Mouse (Mus musculus): ENCODE results near the gene Rhbdl1. TPM values are rescaled to one million over a fixed set of nuclear protein-coding genes. Genes with fewer than 3 reads are reported as not detected.

Gene Rhbdl1
- polyA plus RNA-seq, 1 experiment from 2014 or later: 2.5 TPM

- Histone ChIP-seq H3K9me3 (replicated peaks; ENCODE audit: control insufficient read depth, low read length) (no peaks in the 10 kb centered on the region), H3K4me3 (replicated peaks; ENCODE audit: low read length) (peak within 1 kb of the TSS; percentile 67), H3K27ac (ENCODE audit: low read length) (peak within 1 kb of the TSS; percentile 84), H3K4me1 (ENCODE audit: control insufficient read depth, insufficient read depth, low read length) (peaks cover 16% of the 10 kb centered on the region), H3K9ac (ENCODE audit: low read length) (peak within 1 kb of the TSS; percentile 83), H3K4me2 (ENCODE audit: low read depth, low read length) (peak within 1 kb of the TSS; percentile 71), H3K36me3 (ENCODE audit: control insufficient read depth, insufficient read depth, low read length) (peaks cover 5% of the 10 kb centered on the region; the same call in 1 of the 2 replicates), H3K27me3 (ENCODE audit: control insufficient read depth, insufficient read depth, low read length) (no peaks in the 10 kb centered on the region)
- no peak for ATAC-seq (ENCODE audit: insufficient read depth, low FRiP score)
- WGBS: 80% methylated on average over 3 of the region's 3 CpGs
Observed at GRCm38 (mm10) chr17:25786280-25786679, 50.8 kb downstream of the Rhbdl1 start, which contains the start of gene Ccdc78. Gene Ccdc78, plus strand, starts transcription at chr17:25786580.

DNA sequence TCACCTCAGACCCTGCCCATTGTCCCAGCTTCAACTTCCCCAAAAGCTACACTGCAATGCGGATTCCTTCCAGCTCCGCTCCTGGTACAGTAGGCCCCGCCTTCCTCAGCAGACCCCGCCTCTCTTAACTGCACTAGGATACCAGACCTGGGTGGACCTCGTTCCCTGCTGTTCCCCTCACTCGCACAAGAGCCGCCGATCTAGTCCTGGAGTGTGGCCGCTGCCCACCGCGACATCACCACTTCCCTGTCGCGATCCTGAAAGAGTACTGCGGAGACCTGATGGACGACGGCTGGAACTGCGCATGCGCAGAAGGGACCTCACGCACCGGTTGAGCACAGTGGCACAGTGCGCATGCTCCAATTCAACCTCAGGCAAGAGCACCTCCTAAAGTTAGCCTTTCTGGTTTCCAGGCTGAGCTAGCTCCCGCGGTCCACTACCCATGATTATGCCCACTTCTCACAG, 51.8 kb downstream of the Rhbdl1 start, which contains the start of gene Haghl:
Gene Haghl (minus strand): TSS at position 393 of the 465 bp plus-strand sequence.
- H3K4me3 ChIP-seq (replicated peaks; ENCODE audit: low read length): peak within 1 kb of the TSS; percentile 67
- WGBS: under 1% methylated on average over 23 of the region's 23 CpGs

More for the DNA sequence above, 51.8 kb downstream of the Rhbdl1 start, which contains the start of gene Haghl:
- no peaks in the 10 kb centered on the region for H3K9me3 ChIP-seq (replicated peaks; ENCODE audit: control insufficient read depth, low read length)
- peak; percentile 87 for ATAC-seq (ENCODE audit: insufficient read depth, low FRiP score)
- no peaks in the 10 kb centered on the region for H3K27me3 ChIP-seq (ENCODE audit: control insufficient read depth, insufficient read depth, low read length)
- peaks cover 14% of the 10 kb centered on the region for H3K4me1 ChIP-seq (ENCODE audit: control insufficient read depth, insufficient read depth, low read length)
- H3K36me3 ChIP-seq (ENCODE audit: control insufficient read depth, insufficient read depth, low read length): peaks cover 5% of the 10 kb centered on the region; the same call in 1 of the 2 replicates
- H3K9ac ChIP-seq (ENCODE audit: low read length): peak within 1 kb of the TSS; percentile 83
- H3K4me2 ChIP-seq (ENCODE audit: low read depth, low read length): peak within 1 kb of the TSS; percentile 71
- H3K27ac ChIP-seq (ENCODE audit: low read length): peak within 1 kb of the TSS; percentile 84

Small RNA genes lying within 50 kb of the gene (microRNA-seq; reads per million reads assigned to microRNA genes)
- gene Mir3082: not detected

Other genes with a start within 250 kb of the Rhbdl1 start
- gene Gng13, start 120.1 kb downstream of the Rhbdl1 start, polyA plus RNA-seq (2015; fragmentation: Nextera tagmentation; extraction: Ambion mirVana): 0.85 and 1.0 TPM in 2 replicates
- 22.9 and 25.1 TPM in 2 replicates for gene Chtf18, start 109.9 kb downstream of the Rhbdl1 start, polyA plus RNA-seq (2015; fragmentation: Nextera tagmentation; extraction: Ambion mirVana)
- gene Rpusd1, start 109.6 kb downstream of the Rhbdl1 start, polyA plus RNA-seq (2015; fragmentation: Nextera tagmentation; extraction: Ambion mirVana): 17.5 and 18.9 TPM in 2 replicates
- gene Mslnl, start 101.3 kb downstream of the Rhbdl1 start, polyA plus RNA-seq (2015; fragmentation: Nextera tagmentation; extraction: Ambion mirVana): 0.05 and 0.14 TPM in 2 replicates
- 77.0 and 104 TPM in 2 replicates for gene Msln, start 82.9 kb downstream of the Rhbdl1 start, polyA plus RNA-seq (2015; fragmentation: Nextera tagmentation; extraction: Ambion mirVana)
- 28.3 and 28.6 TPM in 2 replicates for gene Narfl, start 63.5 kb downstream of the Rhbdl1 start, polyA plus RNA-seq (2015; fragmentation: Nextera tagmentation; extraction: Ambion mirVana)
- gene Haghl, start 51.6 kb downstream of the Rhbdl1 start, polyA plus RNA-seq (2015; fragmentation: Nextera tagmentation; extraction: Ambion mirVana): 49.8 and 54.2 TPM in 2 replicates
- gene Ccdc78, start 50.7 kb downstream of the Rhbdl1 start, polyA plus RNA-seq (2015; fragmentation: Nextera tagmentation; extraction: Ambion mirVana): 0.12 TPM in 1 of 2 replicates, not detected in the other
- gene Fam173a, start 44.4 kb downstream of the Rhbdl1 start, polyA plus RNA-seq (2015; fragmentation: Nextera tagmentation; extraction: Ambion mirVana): 96.9 and 102 TPM in 2 replicates
- 1.2 TPM in 1 of 2 replicates, not detected in the other for gene AC134908.4, start 41.6 kb downstream of the Rhbdl1 start, polyA plus RNA-seq (2015; fragmentation: Nextera tagmentation; extraction: Ambion mirVana)
- gene Metrn, start 40.2 kb downstream of the Rhbdl1 start, polyA plus RNA-seq (2015; fragmentation: Nextera tagmentation; extraction: Ambion mirVana): 25.4 and 28.0 TPM in 2 replicates
- gene Fbxl16, start 28.2 kb downstream of the Rhbdl1 start, polyA plus RNA-seq (2015; fragmentation: Nextera tagmentation; extraction: Ambion mirVana): 2.6 and 2.8 TPM in 2 replicates
- gene Wdr24, start 13.7 kb downstream of the Rhbdl1 start, polyA plus RNA-seq (2015; fragmentation: Nextera tagmentation; extraction: Ambion mirVana): 24.7 and 28.6 TPM in 2 replicates
- gene Jmjd8, start 8.4 kb downstream of the Rhbdl1 start, polyA plus RNA-seq (2015; fragmentation: Nextera tagmentation; extraction: Ambion mirVana): 56.7 and 58.1 TPM in 2 replicates
- 312 and 314 TPM in 2 replicates for gene Stub1, start 3.9 kb downstream of the Rhbdl1 start, polyA plus RNA-seq (2015; fragmentation: Nextera tagmentation; extraction: Ambion mirVana)
- 2.7 and 3.4 TPM in 2 replicates for gene Gm20683, start 4.5 kb upstream of the Rhbdl1 start, polyA plus RNA-seq (2015; fragmentation: Nextera tagmentation; extraction: Ambion mirVana)
- gene Rhot2, start 7.6 kb upstream of the Rhbdl1 start, polyA plus RNA-seq (2015; fragmentation: Nextera tagmentation; extraction: Ambion mirVana): 22.4 and 23.5 TPM in 2 replicates
- 20.9 and 22.1 TPM in 2 replicates for gene Wdr90, start 24.2 kb upstream of the Rhbdl1 start, polyA plus RNA-seq (2015; fragmentation: Nextera tagmentation; extraction: Ambion mirVana)
- 41.5 and 49.4 TPM in 2 replicates for gene Mcrip2, start 31.5 kb upstream of the Rhbdl1 start, polyA plus RNA-seq (2015; fragmentation: Nextera tagmentation; extraction: Ambion mirVana)
- gene Mettl26, start 37.8 kb upstream of the Rhbdl1 start, polyA plus RNA-seq (2015; fragmentation: Nextera tagmentation; extraction: Ambion mirVana): 57.1 and 63.8 TPM in 2 replicates
- gene Wfikkn1, start 43.6 kb upstream of the Rhbdl1 start, polyA plus RNA-seq (2015; fragmentation: Nextera tagmentation; extraction: Ambion mirVana): 0.42 and 0.56 TPM in 2 replicates
- gene Rab40c, start 82.4 kb upstream of the Rhbdl1 start, polyA plus RNA-seq (2015; fragmentation: Nextera tagmentation; extraction: Ambion mirVana): 26.3 and 27.7 TPM in 2 replicates
- 57.2 and 62.0 TPM in 2 replicates for gene Pigq, start 107.6 kb upstream of the Rhbdl1 start, polyA plus RNA-seq (2015; fragmentation: Nextera tagmentation; extraction: Ambion mirVana)
- gene Nhlrc4, start 107.7 kb upstream of the Rhbdl1 start, polyA plus RNA-seq (2015; fragmentation: Nextera tagmentation; extraction: Ambion mirVana): 0.12 and 0.66 TPM in 2 replicates
- gene A930017K11Rik, start 115.3 kb upstream of the Rhbdl1 start, polyA plus RNA-seq (2015; fragmentation: Nextera tagmentation; extraction: Ambion mirVana): 0.11 and 0.31 TPM in 2 replicates
- 21.6 and 23.3 TPM in 2 replicates for gene Capn15, start 148.5 kb upstream of the Rhbdl1 start, polyA plus RNA-seq (2015; fragmentation: Nextera tagmentation; extraction: Ambion mirVana)
- gene Rab11fip3, start 232.3 kb upstream of the Rhbdl1 start, polyA plus RNA-seq (2015; fragmentation: Nextera tagmentation; extraction: Ambion mirVana): 6.0 and 6.9 TPM in 2 replicates

Data from stomach, embryonic 16.5 days (tissue).